Mouse (Mus musculus): ENCODE results near the gene Lrrc56. TPM values are rescaled to one million over a fixed set of nuclear protein-coding genes. Genes with fewer than 3 reads are reported as not detected.
"Not testable (repeated sequence)": the region's sequence is repeated elsewhere in the genome, so short reads cannot be mapped to it uniquely, and the experiment has no call there.

Gene Lrrc56
- polyA plus RNA-seq, 1 experiment, result 5.5 TPM

- no peaks in the 10 kb centered on the region for H3K27me3 ChIP-seq (ENCODE audit: control insufficient read depth, insufficient read depth, low read length)
- no peaks in the 10 kb centered on the region for H3K36me3 ChIP-seq (ENCODE audit: control insufficient read depth, insufficient read depth, low read length)
- 91% methylated on average over 6 of the region's 6 CpGs for WGBS
- H3K4me1 ChIP-seq (ENCODE audit: control insufficient read depth, insufficient read depth, insufficient read length), result peaks cover 20% of the 10 kb centered on the region
- TF ChIP-seq CTCF (IDR thresholded peaks at IDR 0.05; ENCODE audit: extremely low read depth, insufficient read depth, insufficient read length, insufficient replicate concordance) (no peak), POLR2A (IDR thresholded peaks at IDR 0.05; ENCODE audit: low read depth, low read length) (no peak)
- H3K27ac ChIP-seq (ENCODE audit: insufficient read depth, low read length), result no peak overlapping the region
- no peak overlapping the region for H3K4me3 ChIP-seq (ENCODE audit: extremely low read depth, insufficient read depth, insufficient read length)
- no peak for DNase-seq (ENCODE audit: low read depth in 1 of 2, low spot score in 2 of 2)
Observed at GRCm38 (mm10) chr7:141226535-141226934, 32.6 kb downstream of the Lrrc56 start.

DNA sequence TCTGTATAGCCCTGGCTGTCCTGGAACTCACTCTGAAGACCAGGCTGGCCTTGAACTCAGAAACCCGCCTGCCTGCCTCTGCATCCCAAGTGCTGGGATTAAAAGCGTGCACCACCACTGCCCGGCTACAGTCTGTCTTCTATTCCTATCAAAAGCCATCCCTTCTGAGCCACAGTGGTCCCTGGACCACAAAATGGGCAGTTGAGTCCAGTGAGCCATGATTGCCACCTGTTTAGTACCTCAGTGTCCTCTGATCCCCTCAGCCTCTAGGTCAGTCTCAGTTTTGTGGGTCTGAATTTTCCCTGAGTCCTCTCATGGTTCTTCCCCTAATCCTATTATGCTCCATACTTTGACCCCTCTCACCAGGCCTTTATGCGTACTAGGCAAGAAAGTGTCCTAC lies 33.8 kb downstream of the Lrrc56 start:
- 85% methylated on average over 4 of the region's 4 CpGs for WGBS
- no peak for TF ChIP-seq POLR2A (IDR thresholded peaks at IDR 0.05; ENCODE audit: low read depth, low read length)
- no peak for TF ChIP-seq CTCF (IDR thresholded peaks at IDR 0.05; ENCODE audit: extremely low read depth, insufficient read depth, insufficient read length, insufficient replicate concordance)
- Histone ChIP-seq H3K27me3 (ENCODE audit: control insufficient read depth, insufficient read depth, low read length) (no peaks in the 10 kb centered on the region), H3K27ac (ENCODE audit: insufficient read depth, low read length) (no peak overlapping the region), H3K4me3 (ENCODE audit: extremely low read depth, insufficient read depth, insufficient read length) (no peak overlapping the region), H3K36me3 (ENCODE audit: control insufficient read depth, insufficient read depth, low read length) (peaks cover 3% of the 10 kb centered on the region), H3K4me1 (ENCODE audit: control insufficient read depth, insufficient read depth, insufficient read length) (peaks cover 12% of the 10 kb centered on the region)
- DNase-seq (ENCODE audit: low read depth in 1 of 2, low spot score in 2 of 2), result no peak

- H3K27me3 ChIP-seq (ENCODE audit: control insufficient read depth, insufficient read depth, low read length), result no peaks in the 10 kb centered on the region
- WGBS, result under 1% methylated on average over 76 of the region's 76 CpGs
- peaks cover 12% of the 10 kb centered on the region for H3K4me1 ChIP-seq (ENCODE audit: control insufficient read depth, insufficient read depth, insufficient read length)
- DNase-seq (ENCODE audit: low read depth in 1 of 2, low spot score in 2 of 2), result peak; percentile 83 to 90
- peak within 1 kb of the TSS; percentile 98 for H3K27ac ChIP-seq (ENCODE audit: insufficient read depth, low read length)
- peak within 1 kb of the TSS; percentile 89 for H3K4me3 ChIP-seq (ENCODE audit: extremely low read depth, insufficient read depth, insufficient read length)
- TF ChIP-seq POLR2A (IDR thresholded peaks at IDR 0.05; ENCODE audit: low read depth, low read length), result no peak; the same call in 1 of the 2 replicates
- peak; percentile 98 for TF ChIP-seq CTCF (IDR thresholded peaks at IDR 0.05; ENCODE audit: extremely low read depth, insufficient read depth, insufficient read length, insufficient replicate concordance)
- H3K36me3 ChIP-seq (ENCODE audit: control insufficient read depth, insufficient read depth, low read length), result peaks cover 6% of the 10 kb centered on the region
Observed at GRCm38 (mm10) chr7:141228279-141229067, 34.5 kb downstream of the Lrrc56 start, which contains the start of gene Phrf1. Gene Phrf1, plus strand, starts transcription at chr7:141228784.

GRCm38 (mm10) chr7:141229702-141230101 lies 35.7 kb downstream of the Lrrc56 start:
- Histone ChIP-seq H3K4me1 (ENCODE audit: control insufficient read depth, insufficient read depth, insufficient read length) (peaks cover 12% of the 10 kb centered on the region), H3K27me3 (ENCODE audit: control insufficient read depth, insufficient read depth, low read length) (no peaks in the 10 kb centered on the region), H3K4me3 (ENCODE audit: extremely low read depth, insufficient read depth, insufficient read length) (peak overlapping the region; percentile 89), H3K27ac (ENCODE audit: insufficient read depth, low read length) (no peak overlapping the region), H3K36me3 (ENCODE audit: control insufficient read depth, insufficient read depth, low read length) (peaks cover 10% of the 10 kb centered on the region)
- DNase-seq (ENCODE audit: low read depth in 1 of 2, low spot score in 2 of 2), result no peak
- WGBS, result 57% methylated on average over 6 of the region's 6 CpGs
- no peak for TF ChIP-seq CTCF (IDR thresholded peaks at IDR 0.05; ENCODE audit: extremely low read depth, insufficient read depth, insufficient read length, insufficient replicate concordance)
- TF ChIP-seq POLR2A (IDR thresholded peaks at IDR 0.05; ENCODE audit: low read depth, low read length), result no peak

DNA sequence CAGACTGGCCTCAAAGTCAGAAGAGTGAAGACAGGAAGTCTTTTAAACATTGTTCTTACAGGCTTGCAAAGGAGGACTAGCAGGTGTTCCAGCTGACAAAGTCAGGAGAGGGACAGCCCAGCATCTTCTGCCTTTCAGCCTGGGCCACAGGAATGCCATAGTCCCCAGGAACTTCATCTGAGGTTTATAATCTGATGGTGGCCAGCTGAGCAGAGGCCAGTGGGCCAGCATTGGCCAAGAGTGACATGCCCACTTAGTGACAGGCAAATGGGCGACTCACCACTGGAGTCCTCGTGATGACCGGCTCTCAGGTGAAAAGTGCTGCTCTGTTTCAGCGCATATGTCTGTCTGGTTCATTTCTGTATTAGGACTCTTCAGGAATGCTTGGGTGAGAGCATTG lies 36.6 kb downstream of the Lrrc56 start:
- TF ChIP-seq POLR2A (IDR thresholded peaks at IDR 0.05; ENCODE audit: low read depth, low read length) (no peak), CTCF (IDR thresholded peaks at IDR 0.05; ENCODE audit: extremely low read depth, insufficient read depth, insufficient read length, insufficient replicate concordance) (no peak)
- peaks cover 12% of the 10 kb centered on the region for H3K4me1 ChIP-seq (ENCODE audit: control insufficient read depth, insufficient read depth, insufficient read length)
- no peaks in the 10 kb centered on the region for H3K27me3 ChIP-seq (ENCODE audit: control insufficient read depth, insufficient read depth, low read length)
- 93% methylated on average over 4 of the region's 4 CpGs for WGBS
- H3K36me3 ChIP-seq (ENCODE audit: control insufficient read depth, insufficient read depth, low read length), result peaks cover 15% of the 10 kb centered on the region
- no peak overlapping the region for H3K4me3 ChIP-seq (ENCODE audit: extremely low read depth, insufficient read depth, insufficient read length)
- DNase-seq (ENCODE audit: low read depth in 1 of 2, low spot score in 2 of 2), result no peak
- no peak overlapping the region for H3K27ac ChIP-seq (ENCODE audit: insufficient read depth, low read length)

GRCm38 (mm10) chr7:141231111-141231510 lies 37.2 kb downstream of the Lrrc56 start:
- Histone ChIP-seq H3K36me3 (ENCODE audit: control insufficient read depth, insufficient read depth, low read length) (peaks cover 18% of the 10 kb centered on the region), H3K4me3 (ENCODE audit: extremely low read depth, insufficient read depth, insufficient read length) (no peak overlapping the region), H3K4me1 (ENCODE audit: control insufficient read depth, insufficient read depth, insufficient read length) (peaks cover 12% of the 10 kb centered on the region), H3K27ac (ENCODE audit: insufficient read depth, low read length) (no peak overlapping the region), H3K27me3 (ENCODE audit: control insufficient read depth, insufficient read depth, low read length) (no peaks in the 10 kb centered on the region)
- WGBS, result 90% methylated on average over 3 of the region's 3 CpGs
- TF ChIP-seq CTCF (IDR thresholded peaks at IDR 0.05; ENCODE audit: extremely low read depth, insufficient read depth, insufficient read length, insufficient replicate concordance) (no peak), POLR2A (IDR thresholded peaks at IDR 0.05; ENCODE audit: low read depth, low read length) (no peak)
- DNase-seq (ENCODE audit: low read depth in 1 of 2, low spot score in 2 of 2), result no peak

- DNase-seq (ENCODE audit: low read depth in 1 of 2, low spot score in 2 of 2), result no peak
- H3K36me3 ChIP-seq (ENCODE audit: control insufficient read depth, insufficient read depth, low read length), result peaks cover 19% of the 10 kb centered on the region
- H3K4me1 ChIP-seq (ENCODE audit: control insufficient read depth, insufficient read depth, insufficient read length), result peaks cover 12% of the 10 kb centered on the region
- H3K27me3 ChIP-seq (ENCODE audit: control insufficient read depth, insufficient read depth, low read length), result no peaks in the 10 kb centered on the region
- H3K27ac ChIP-seq (ENCODE audit: insufficient read depth, low read length), result no peak overlapping the region
- TF ChIP-seq CTCF (IDR thresholded peaks at IDR 0.05; ENCODE audit: extremely low read depth, insufficient read depth, insufficient read length, insufficient replicate concordance) (no peak), POLR2A (IDR thresholded peaks at IDR 0.05; ENCODE audit: low read depth, low read length) (no peak)
- 98% methylated on average over 10 of the region's 10 CpGs for WGBS
- H3K4me3 ChIP-seq (ENCODE audit: extremely low read depth, insufficient read depth, insufficient read length), result no peak overlapping the region
Observed at GRCm38 (mm10) chr7:141231551-141231950, 37.6 kb downstream of the Lrrc56 start.

- not testable (repeated sequence) for H3K27me3 ChIP-seq (ENCODE audit: control insufficient read depth, insufficient read depth, low read length); H3K27ac ChIP-seq (ENCODE audit: insufficient read depth, low read length); DNase-seq (ENCODE audit: low read depth in 1 of 2, low spot score in 2 of 2); H3K4me1 ChIP-seq (ENCODE audit: control insufficient read depth, insufficient read depth, insufficient read length); H3K4me3 ChIP-seq (ENCODE audit: extremely low read depth, insufficient read depth, insufficient read length)
- H3K36me3 ChIP-seq (ENCODE audit: control insufficient read depth, insufficient read depth, low read length), result peaks cover 48% of the 10 kb centered on the region
- WGBS, result 76% methylated on average over 4 of the region's 4 CpGs
Observed at GRCm38 (mm10) chr7:141250486-141250885, 56.5 kb downstream of the Lrrc56 start.

Data from spleen, adult 2 months (tissue).